Comparison of ENCODE assay signal across 8 mouse cellular contexts in the genomic region with DNA sequence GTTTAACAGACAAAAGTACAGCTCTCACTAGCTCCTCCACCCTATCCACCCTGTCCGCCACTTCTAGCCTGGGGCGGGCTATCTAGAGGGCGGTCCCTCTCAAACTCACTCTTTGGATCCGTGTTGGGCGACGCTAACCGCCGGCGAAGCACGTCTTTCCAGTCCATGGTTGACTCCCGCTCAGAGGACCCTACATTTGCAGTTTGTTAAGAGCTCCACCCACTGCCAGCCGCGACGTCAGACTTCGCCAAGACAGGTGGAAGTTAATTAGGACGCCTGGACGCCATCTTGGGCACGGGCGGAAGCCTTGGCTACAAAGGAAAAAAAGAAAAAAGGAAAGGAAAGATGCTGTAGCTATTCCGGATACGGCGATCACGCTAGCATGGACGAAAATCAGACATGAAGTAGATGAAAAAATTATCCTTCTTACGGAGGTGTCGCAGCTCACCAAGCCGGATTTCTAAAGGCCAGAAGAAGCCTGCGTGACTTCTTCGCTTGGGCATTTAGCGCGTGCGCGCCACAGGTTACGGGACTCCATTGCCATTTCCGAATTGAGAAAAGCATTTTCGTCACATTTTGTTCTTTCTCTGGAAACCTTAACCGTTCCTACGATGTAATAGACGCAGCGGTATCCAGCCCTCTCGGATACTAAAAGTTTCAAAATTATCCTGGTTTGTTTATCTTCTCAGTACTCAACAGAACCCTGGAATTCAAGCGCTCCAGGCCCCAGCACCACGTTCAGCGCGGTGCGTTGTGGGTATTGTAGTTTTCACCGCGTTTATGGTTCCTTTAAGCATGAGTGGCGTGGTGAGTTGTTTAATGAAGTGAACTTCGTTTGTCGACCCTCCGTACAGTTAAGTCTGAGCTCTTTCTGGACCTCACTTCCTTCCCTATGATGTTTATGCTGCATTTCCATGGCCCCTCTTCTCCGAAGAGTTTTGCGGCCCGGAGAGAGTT. TPM values are rescaled to one million over a fixed set of nuclear protein-coding genes. Genes with fewer than 3 reads are reported as not detected.
A peak's percentile ranks its signal among the peaks of the same experiment; 100 is the strongest.
DNase-seq lines count a peak whose midpoint lies in the region; ATAC-seq and TF ChIP-seq lines count a peak whose summit lies in the region.

A gene (minus strand): TSS at position 514 of the 957 bp plus-strand sequence.

- H3K27ac ChIP-seq in ES-Bruce4 (ENCODE audit: insufficient read depth, low read length) = peak within 1 kb of the TSS; percentile 77
- peak within 1 kb of the TSS; percentile 88 for H3K27ac ChIP-seq in forebrain, embryonic 13.5 days
- peak within 1 kb of the TSS; percentile 98 for H3K27ac ChIP-seq in liver, postnatal 0 days (ENCODE audit: low read depth)
- peak within 1 kb of the TSS; percentile 77 for H3K27ac ChIP-seq in neural tube, embryonic 14.5 days (ENCODE audit: low read depth, low read length)

- peak within 1 kb of the TSS; percentile 70 for H3K4me2 ChIP-seq in forebrain, embryonic 13.5 days
- peak within 1 kb of the TSS; percentile 92 for H3K4me2 ChIP-seq in liver, postnatal 0 days (ENCODE audit: low read depth, low read length)
- H3K4me2 ChIP-seq in neural tube, embryonic 14.5 days (ENCODE audit: low read depth, low read length) = peak within 1 kb of the TSS; percentile 62

- no peak for TF ChIP-seq CTCF in ES-Bruce4 (IDR thresholded peaks at IDR 0.05; ENCODE audit: low read depth, low read length)
- no peak for TF ChIP-seq CTCF in liver, postnatal 0 days (IDR thresholded peaks at IDR 0.05; ENCODE audit: low read depth)

- peak within 1 kb of the TSS; percentile 81 for H3K9ac ChIP-seq in ES-Bruce4 (ENCODE audit: low read depth, poor library complexity, severe bottlenecking)
- H3K9ac ChIP-seq in forebrain, embryonic 13.5 days = peak within 1 kb of the TSS; percentile 80
- peak within 1 kb of the TSS; percentile 87 for H3K9ac ChIP-seq in liver, postnatal 0 days (replicated peaks)
- H3K9ac ChIP-seq in neural tube, embryonic 14.5 days (replicated peaks; ENCODE audit: low read depth, low read length) = peak within 1 kb of the TSS; percentile 71

- WGBS in forebrain, embryonic 13.5 days = under 1% methylated on average over 55 of the region's 55 CpGs
- WGBS in large intestine, adult 2 months = under 1% methylated on average over 55 of the region's 55 CpGs
- under 1% methylated on average over 55 of the region's 55 CpGs for WGBS in liver, postnatal 0 days (ENCODE audit: insufficient replicate concordance)
- under 1% methylated on average over 55 of the region's 55 CpGs for WGBS in neural tube, embryonic 14.5 days

- H3K36me3 ChIP-seq in ES-Bruce4 (ENCODE audit: control insufficient read depth, insufficient read depth, low read length, poor library complexity, severe bottlenecking) = peaks cover 3% of the 10 kb centered on the region; the same call in 1 of the 2 replicates
- peaks cover 22% of the 10 kb centered on the region for H3K36me3 ChIP-seq in forebrain, embryonic 13.5 days (ENCODE audit: poor library complexity, severe bottlenecking)
- H3K36me3 ChIP-seq in liver, postnatal 0 days (replicated peaks; ENCODE audit: insufficient read depth, low read length) = peaks cover 7% of the 10 kb centered on the region
- peaks cover 9% of the 10 kb centered on the region; the same call in 1 of the 2 replicates for H3K36me3 ChIP-seq in neural tube, embryonic 14.5 days (ENCODE audit: control insufficient read depth, insufficient read depth, low read length)

- no peaks in the 10 kb centered on the region for H3K9me3 ChIP-seq in ES-Bruce4 (replicated peaks; ENCODE audit: control insufficient read depth, insufficient read depth, low read length, poor library complexity, severe bottlenecking)
- H3K9me3 ChIP-seq in forebrain, embryonic 13.5 days (replicated peaks) = no peaks in the 10 kb centered on the region
- H3K9me3 ChIP-seq in liver, postnatal 0 days (ENCODE audit: low read length) = no peaks in the 10 kb centered on the region
- H3K9me3 ChIP-seq in neural tube, embryonic 14.5 days (ENCODE audit: control insufficient read depth, low read length) = no peaks in the 10 kb centered on the region

- peak; percentile 94 to 96 for DNase-seq in heart, postnatal 10 days
- DNase-seq in large intestine, adult 2 months (ENCODE audit: low read depth, low spot score) = peak; percentile 90
- peak; percentile 91 for DNase-seq in liver, postnatal 0 days
- DNase-seq in testis, postnatal 10 days (ENCODE audit: low spot score) = peak; percentile 86

- intact Hi-C loops in heart, postnatal 10 days (cut with DNase I) = no loop called here

- peak within 1 kb of the TSS; percentile 97 for H3K4me3 ChIP-seq in ES-Bruce4 (ENCODE audit: low read depth, low read length)
- H3K4me3 ChIP-seq in forebrain, embryonic 13.5 days = peak within 1 kb of the TSS; percentile 71
- H3K4me3 ChIP-seq in liver, postnatal 0 days (ENCODE audit: low read depth, low read length) = peak within 1 kb of the TSS; percentile 81
- peak within 1 kb of the TSS; percentile 53 for H3K4me3 ChIP-seq in neural tube, embryonic 14.5 days (ENCODE audit: low read depth, low read length)

- peak; percentile 89 for ATAC-seq in cerebellum, adult (ENCODE audit: insufficient number of reproducible peaks, low FRiP score, low TSS enrichment)
- ATAC-seq in forebrain, embryonic 13.5 days = peak; percentile 96
- ATAC-seq in liver, postnatal 0 days = peak; percentile 93
- ATAC-seq in neural tube, embryonic 14.5 days (ENCODE audit: low read depth) = peak; percentile 96

- TF ChIP-seq POLR2A in ES-Bruce4 (IDR thresholded peaks at IDR 0.05; ENCODE audit: insufficient read depth, low read length) = no peak

- H3K27me3 ChIP-seq in ES-Bruce4 (ENCODE audit: control insufficient read depth, insufficient read depth, low read length, poor library complexity, severe bottlenecking) = no peaks in the 10 kb centered on the region
- no peaks in the 10 kb centered on the region for H3K27me3 ChIP-seq in forebrain, embryonic 13.5 days
- H3K27me3 ChIP-seq in liver, postnatal 0 days (ENCODE audit: insufficient read depth, low read length) = no peaks in the 10 kb centered on the region
- no peaks in the 10 kb centered on the region for H3K27me3 ChIP-seq in neural tube, embryonic 14.5 days (ENCODE audit: control insufficient read depth, insufficient read depth, low read length)

- peak; percentile 37; the same call in 1 of the 2 replicates for TF ChIP-seq EP300 in ES-Bruce4 (IDR thresholded peaks at IDR 0.05; ENCODE audit: insufficient read depth, low read depth, low read length)
- peak; percentile 16; the same call in 1 of the 2 replicates for TF ChIP-seq EP300 in liver, postnatal 0 days (IDR thresholded peaks at IDR 0.05; ENCODE audit: low read depth)

- H3K4me1 ChIP-seq in ES-Bruce4 (ENCODE audit: control insufficient read depth, insufficient read depth, low read length) = peaks cover 2% of the 10 kb centered on the region
- peaks cover 34% of the 10 kb centered on the region for H3K4me1 ChIP-seq in forebrain, embryonic 13.5 days
- H3K4me1 ChIP-seq in liver, postnatal 0 days (ENCODE audit: insufficient read depth) = peaks cover 29% of the 10 kb centered on the region
- H3K4me1 ChIP-seq in neural tube, embryonic 14.5 days (ENCODE audit: control insufficient read depth, insufficient read depth, low read length) = peaks cover 22% of the 10 kb centered on the region

RNA-seq across cellular contexts. Expression of the gene that starts here (rescaled TPM):
- 28.3 and 33.7 TPM in 2 replicates for polyA plus RNA-seq in ES-Bruce4 (2011; ENCODE audit: insufficient read depth, insufficient read length, low read depth, missing spikeins)
- polyA plus RNA-seq in forebrain, embryonic 13.5 days (2015; fragmentation: Nextera tagmentation; extraction: Ambion mirVana) = 27.1 and 28.1 TPM in 2 replicates
- total RNA-seq in heart, postnatal 10 days (2021) = 10 to 100 TPM; 10.9 to 11.2 TPM
- 1.8 and 1.9 TPM in 2 replicates for polyA plus RNA-seq in large intestine, adult 2 months (2012; rRNA removed)
- 4.3 TPM in 2 replicates for polyA plus RNA-seq in liver, postnatal 0 days (2015; fragmentation: Nextera tagmentation; extraction: Ambion mirVana)
- polyA plus RNA-seq in neural tube, embryonic 14.5 days (2014; fragmentation: Nextera tagmentation; extraction: Ambion mirVana) = 27.8 and 31.1 TPM in 2 replicates

Comparison
In these comparisons a context has a peak if more than half of its experiments do, and no peak if none do; other contexts are left out.
1. Peak in every context shown above with its lines: DNase-seq, ATAC-seq, H3K4me3 ChIP-seq and H3K27ac ChIP-seq.